Mouse (Mus musculus) testis, adult 2 months (tissue): ENCODE measurements at regions not wholly inside any gene's neighbourhood (a gene's known extent, or its start where the extent isn't known, plus 50 kb on each side); places are given as distances from the start of the nearest gene placed in this dataset.

Experiments
- CTCF ChIP-seq: fragments of 200-500 bp; IDR thresholded peaks from 2 replicates; pipeline ENCODE4 v1.5.1; 2012; ENCODE audit warnings: low read depth, mild to moderate bottlenecking, inconsistent platforms, low read length, moderate library complexity; ENCODE audit not compliant: control insufficient read depth, insufficient read depth, insufficient replicate concordance
- POLR2A ChIP-seq: fragments of 200-500 bp; IDR thresholded peaks from 2 replicates; pipeline ENCODE4 v1.6.1; 2012; ENCODE audit warnings: low read depth, mild to moderate bottlenecking, inconsistent platforms, low read length, moderate library complexity; ENCODE audit not compliant: control insufficient read depth

GRCm38 (mm10) chr10:111806333-111806732 lies 166.1 kb upstream of the Krr1 start:
- TF ChIP-seq POLR2A (no peak), CTCF (no peak)
